Mouse (Mus musculus) layer of hippocampus, adult 9-11 months (tissue): ENCODE data around the gene Zfp503.
A peak's percentile ranks its signal among the peaks of the same experiment; 100 is the strongest.

Experiments used
- DNase-seq: peaks from one replicate; pipeline ENCODE4 v3.0.0; 2022

The Zfp503 gene

DNA sequence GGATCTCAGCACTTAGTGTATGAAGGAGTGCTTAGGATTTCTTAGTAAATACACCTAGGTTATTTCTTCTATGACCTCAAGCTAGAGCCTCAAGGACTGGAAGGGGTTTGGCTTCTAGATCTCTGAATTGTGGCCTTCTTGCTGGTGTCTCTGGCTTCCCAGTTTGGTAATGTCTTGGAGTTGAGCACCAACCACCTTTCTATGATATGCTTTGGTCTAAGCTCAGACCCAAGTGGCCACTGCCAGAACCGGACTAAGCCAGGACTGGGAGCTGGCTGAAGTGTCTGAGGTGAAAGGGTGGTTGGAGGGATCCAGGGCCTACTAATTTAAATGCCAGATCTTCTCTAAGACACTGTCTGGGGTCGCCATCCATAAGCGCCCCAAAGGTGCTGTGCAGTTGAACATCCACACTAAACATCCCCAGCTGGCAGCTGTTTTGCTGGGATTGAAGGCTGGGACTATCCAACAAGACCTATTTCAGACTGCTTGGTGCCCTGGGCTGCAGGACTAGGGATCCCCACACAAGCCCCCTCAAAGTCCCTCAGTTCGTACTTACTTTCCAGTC is 3.0 kb upstream of the Zfp503 start:
- DNase-seq, result no peak

DNA sequence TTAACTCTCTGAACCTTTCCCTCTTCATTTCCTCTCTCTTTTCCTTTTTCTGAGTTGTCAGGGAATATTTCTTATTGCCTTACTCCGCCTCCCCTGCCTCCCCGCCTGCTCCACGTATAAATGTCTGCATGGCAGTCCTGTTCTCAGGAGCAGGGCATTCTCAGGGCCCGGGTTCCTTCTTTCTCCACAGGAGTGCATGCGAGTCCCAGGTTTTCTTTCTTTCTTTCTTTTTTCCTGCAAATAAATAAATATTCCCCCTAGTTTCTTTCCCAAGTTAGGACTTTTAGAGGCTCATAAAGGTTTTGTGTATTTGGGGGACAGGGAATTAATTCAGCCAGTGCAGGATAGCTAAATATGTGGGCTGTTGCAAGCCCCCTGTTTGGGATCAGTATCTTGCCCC is 2.5 kb upstream of the Zfp503 start:
- DNase-seq, result no peak

DNA sequence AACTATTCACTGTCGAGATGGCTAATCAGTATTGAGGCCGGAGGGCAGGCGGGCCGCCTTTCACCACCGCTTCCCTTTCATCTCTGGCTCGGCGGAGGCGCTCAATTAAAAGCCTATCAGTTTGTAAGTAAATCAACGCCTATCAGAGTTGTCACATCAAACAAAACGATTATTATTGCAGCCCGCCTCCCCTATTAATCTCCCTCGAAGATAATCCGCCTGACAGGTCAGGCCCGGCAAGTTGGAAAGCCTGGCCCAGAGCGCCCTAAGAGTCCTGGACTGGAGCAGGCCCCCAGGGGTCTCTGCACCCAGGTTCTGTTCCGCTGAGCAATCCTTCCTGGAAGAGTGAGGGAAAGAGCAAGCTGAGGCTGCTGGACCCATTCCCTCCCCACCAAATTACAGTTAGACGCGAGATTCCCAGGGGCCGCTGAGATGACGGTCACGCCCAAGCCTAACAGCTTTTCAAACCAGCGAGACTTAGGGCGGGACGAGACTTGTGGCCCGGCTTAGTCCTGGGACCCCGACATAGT is 1.9 kb upstream of the Zfp503 start:
- no peak for DNase-seq

DNA sequence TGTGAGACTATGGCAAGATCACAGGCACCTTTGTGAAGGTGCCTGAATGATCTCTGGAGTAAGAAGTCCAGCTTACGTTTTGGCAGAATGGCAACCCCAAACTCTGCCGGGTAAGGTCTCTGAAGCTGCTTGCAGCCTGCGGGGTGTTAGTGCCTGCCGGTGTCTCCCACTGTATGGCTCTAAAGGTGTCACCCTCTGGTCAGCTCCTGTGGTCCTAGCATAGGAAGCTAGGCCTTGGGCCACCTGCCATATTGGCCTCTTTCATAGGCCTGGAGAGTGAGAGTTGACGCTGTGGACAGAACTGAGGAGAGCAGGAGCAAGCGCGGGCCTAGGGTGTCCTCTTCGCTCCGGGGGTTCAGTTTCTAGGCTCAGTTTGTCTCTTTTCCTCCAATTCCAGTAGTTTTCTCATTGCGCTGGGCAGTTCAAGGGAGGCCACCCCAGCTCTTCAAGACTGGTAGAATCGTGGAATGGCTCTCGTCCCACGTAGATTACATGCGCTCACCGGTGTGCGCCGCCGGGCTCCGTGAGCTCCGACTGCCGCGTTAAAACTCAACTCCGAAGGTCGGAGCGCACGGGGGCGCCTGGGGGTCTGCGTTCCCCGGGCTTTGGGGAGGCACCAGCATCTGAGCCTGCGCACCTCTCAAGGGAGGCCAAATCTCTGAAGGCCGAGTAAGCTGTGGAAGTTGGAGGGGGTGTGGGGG is 1.1 kb upstream of the Zfp503 start:
- DNase-seq, result no peak

DNA sequence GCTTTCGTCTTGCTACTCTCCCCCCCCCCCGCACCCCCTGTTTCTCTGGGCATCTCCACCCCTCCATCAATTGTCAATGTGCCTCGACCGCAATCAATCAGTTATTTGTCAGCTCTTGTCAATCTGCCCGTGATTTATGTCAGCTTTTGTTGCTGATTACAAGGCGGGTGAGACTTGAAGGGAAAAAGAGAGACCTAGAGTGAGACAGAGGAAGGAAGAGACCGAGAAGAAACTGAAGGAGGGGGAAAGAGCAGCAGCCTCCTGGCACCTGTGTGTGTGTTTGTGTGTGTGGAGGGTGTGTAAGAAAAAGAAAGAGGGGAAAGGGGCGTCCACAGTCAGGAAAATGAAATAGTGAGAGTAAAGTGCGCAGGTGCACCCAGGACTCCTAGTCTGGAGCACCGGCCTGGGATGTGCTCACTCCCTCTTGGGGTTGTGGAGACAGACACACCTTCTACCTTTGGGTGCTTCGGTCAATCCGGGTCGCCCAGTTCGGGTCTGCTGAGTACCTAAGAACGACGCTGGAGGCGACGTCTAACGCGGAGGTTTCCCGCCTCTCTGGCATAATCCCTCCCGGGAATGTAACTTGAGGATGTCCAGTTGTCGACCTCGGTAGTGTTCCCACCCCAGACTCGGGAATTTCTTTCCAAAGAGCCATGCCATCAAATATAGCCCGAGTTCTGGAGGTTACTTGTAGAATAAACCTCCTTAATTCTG is 667 bp downstream of the Zfp503 start:
- no peak for DNase-seq

DNA sequence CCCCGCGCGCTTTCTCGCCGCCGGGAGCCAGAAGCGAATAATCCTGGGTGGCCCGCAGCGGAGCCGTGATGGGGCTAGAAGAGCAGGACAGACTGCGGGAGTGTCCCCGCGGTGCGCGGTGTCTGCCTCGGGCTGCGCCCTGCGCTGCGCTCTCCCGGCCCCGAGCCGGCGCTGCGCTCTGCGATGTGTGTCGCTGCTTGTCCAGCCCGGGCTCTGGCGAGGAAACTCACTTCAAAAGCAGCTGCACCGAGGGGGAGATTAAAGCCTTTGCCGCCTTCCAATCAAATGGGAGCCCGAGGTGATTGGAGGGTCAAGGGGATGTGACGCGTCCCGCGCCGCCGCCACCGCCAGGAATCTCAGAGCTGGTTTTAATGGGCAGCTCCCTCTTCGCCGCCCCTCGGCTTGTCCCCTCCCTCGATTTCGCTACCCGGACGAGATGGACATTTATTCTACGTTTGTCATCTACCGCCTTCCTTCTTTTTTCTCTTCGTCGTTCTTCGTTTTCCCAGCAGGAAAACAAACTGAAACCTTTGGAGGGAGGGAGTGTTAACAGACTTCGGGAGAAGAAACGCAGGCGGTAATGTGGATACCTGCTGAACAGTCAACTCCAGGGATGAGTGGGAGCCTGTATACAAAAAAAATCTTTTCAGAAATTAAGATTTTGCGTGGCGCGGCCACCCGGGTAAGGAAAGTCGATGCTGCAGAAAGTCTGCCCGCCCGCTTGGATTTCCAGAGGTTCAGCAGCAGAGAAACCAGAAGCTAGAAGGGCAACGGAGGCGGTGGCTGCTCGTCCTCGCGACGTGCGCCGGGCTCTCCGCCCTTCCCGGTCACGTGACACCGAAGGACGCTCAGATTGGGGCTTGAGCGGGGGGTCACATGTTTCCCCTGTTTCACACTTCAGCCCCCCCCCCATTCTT is 1.5 kb downstream of the Zfp503 start:
- DNase-seq, result peak; percentile 96

DNA sequence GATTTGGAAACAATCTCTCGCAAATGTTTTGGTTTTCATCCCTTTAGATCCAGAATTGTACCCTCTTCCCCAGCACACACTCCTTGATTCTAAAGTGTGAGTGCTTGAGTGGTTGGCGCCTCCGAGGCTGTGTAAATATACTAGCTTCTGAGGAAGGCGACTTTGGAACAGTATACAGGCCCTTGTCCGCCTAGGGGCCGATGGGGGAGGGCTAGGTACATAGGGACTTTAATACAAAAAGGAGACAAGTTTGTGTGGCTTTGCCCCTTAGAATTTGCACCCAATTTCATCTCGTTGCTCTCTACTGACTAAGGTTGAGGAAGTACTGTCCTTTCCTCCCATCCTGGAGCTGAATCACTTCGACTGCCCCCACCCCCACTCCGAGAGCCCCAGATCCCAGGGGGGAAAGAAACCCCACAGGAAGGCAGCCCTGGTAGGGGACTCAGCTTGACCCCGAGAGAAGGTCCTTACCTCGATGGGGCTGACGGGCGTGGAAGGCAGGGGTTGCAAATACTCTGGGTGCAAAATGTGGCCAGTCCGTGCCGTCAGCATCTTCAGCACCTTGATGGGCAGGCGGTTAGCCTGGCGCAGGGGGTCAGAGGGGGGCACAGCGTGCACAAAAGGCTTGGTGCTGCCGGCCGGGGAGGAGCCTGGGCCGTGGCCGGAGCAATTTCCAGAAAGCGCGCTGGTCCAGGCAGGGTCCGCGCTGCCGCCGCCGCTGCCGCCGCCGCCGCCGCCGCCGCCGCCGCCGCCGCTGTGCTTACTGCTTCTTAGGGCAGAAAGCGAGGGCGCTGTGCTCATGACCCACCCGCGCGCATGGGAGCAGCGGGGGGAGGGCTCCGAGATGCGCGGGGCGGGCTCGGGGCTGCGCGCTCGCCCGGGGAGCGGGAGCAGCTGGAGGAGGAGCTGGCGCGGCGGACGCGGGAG is 2.4 kb downstream of the Zfp503 start:
- DNase-seq, result peak; percentile 38

DNA sequence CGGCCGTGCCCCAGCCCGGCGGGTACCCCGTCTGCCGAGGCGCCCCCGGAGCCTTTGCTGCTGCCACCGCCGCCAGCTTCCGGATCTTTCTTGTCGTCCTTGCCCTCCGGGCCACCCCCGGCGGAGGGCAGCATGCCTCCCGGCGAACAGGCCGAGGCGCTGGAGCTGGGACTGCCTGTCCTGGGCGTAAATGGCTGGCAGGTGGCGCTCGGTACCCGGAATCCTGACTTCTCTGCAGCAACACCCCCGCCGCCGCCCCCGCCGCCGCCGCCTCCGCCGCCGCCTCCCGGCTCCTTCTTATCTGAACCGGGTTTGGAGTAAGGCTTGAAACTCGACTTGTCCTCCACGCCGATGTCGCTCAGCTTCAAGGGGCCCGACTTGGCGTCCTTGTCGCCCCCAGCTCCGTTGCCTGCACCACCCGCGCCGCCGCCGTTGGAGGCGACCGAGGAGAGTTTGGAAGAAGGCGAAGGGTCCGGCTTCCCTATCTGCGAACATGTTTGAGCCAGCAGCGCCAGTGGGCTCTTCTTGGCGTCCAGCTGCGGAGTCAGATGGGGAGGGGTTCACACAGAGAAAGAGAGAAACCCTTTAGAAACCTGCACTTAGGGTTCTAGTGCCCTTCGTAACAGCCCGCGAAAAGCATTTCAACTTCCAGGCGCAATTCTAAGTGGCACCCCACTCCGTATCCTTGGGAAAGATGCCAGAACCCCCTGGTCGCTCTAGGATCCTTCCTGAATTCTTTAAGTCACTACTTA is 3.2 kb downstream of the Zfp503 start:
- peak; percentile 88 for DNase-seq

DNA sequence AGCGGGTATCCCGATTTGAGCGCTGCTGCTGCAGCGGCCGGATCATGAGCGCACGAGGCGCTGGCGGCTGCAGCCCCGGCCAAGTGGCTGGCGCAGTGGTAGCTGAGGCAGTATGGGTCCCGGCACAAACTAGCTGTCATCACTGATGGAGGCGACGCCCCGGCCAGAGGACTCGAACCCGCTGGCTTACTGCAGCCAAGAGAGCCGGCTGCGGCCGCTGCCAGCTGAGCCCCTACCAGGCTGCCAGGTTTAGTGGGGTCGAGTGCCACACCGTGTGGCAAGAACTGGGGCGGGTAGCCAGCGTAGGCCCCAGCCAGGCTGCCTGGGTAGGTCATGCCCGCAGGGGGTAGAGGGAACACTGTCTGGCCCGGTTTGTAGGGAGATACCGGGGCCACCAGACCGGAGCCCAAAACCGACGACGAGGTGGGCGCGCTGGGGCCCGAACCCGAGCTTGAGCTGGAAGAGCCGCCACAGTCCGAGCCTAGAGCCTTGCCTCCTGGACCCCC is 3.9 kb downstream of the Zfp503 start:
- no peak for DNase-seq

DNA sequence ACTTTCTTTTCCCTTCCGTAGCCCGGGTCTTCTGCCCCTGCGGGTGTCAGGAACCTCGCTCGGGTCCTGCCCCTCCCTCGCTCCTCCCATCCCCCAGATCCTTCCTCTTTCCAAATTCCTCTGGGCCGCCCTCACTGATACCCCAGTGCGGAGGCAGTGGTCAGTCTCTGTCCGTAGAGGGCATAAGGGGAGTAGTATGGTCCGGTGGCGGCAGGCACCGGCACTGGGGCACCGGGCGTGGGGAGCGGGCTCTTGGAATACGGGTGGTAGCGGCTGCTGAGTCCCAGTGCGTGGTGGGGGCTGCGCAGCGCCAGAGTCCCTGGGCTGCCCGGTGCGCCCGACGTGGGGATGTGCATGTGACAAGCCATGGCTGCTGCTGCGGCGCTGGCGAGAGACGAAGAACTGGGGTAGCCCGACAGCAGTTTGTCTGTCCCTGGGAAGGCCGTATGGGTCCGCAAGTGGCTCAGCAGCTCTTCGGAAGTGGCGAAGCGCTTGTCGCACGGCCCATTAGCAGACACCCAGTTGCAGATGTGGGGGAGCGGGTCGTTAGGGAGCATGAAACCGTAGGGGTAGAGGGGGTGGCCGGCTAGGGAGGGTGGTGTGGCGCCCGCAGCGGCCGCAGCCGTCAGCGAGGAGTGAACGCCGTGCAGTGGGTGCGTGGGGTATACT is 4.5 kb downstream of the Zfp503 start:
- DNase-seq, result peak; percentile 7

DNA sequence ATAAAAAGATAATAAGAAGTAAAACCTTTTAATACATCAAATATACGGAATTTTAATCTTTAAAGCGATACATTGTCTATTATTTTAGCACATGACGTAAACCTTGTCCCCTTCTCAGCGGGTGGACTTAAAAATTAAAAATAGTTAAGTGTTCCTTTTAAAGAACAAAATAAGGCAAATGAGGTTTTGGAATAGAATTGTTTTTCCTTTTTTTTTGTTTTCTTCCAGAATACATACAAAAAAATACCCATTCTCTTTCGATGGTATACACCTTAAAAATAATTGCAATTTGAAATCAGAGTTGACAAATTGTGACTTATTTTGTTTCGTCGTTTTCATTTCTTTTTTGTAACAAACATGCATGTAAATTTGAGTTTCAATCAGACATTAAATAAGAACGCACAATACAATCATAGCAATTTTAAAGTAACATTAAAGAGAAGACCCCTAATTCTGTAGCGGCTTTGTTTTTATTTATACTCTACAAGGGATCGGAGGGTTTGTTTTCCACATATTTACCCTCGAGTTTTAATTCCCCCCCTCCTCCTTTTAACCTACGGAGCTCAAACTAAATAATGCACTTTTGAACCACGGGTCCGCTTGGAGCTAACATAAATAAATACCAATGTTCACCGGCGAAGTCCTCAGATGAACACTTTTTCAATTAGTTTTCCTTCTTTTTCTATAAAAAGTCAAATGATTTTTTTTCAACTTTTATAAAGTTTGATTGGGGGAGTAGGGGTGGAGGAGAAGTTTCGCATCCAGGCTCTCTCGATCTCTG is 5.3 kb downstream of the Zfp503 start:
- no peak for DNase-seq

DNA sequence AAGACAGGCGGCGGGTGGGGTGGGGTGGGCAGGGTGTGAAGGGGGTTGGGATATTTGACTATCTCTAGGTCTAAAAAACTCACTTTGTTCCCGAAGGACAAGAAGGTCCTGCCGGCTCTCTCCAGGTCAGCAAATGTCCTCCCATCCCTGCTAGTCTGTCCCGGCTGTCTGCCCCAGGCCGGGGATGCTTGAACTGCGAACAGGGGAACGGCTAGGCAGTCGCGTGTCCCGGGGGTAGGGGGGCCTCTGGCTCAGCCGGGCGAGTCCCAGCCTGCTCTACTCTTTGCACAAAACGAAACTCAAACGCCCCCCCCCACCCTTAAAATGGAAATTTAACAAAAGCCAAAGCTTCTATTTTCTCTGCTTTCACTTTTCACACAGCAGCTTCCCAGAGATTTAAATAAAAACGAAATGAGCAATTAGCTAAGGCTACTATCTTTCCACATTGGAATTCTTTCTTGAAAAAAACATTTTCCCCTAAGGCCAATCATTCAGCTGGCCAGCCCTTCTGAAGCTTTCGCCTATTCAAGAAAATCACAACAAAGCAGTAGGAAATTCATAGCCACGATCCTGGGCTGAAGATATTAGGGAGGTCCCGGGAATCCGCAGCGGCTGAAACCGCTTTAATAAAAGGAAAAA is 6.0 kb downstream of the Zfp503 start:
- DNase-seq, result no peak

DNA sequence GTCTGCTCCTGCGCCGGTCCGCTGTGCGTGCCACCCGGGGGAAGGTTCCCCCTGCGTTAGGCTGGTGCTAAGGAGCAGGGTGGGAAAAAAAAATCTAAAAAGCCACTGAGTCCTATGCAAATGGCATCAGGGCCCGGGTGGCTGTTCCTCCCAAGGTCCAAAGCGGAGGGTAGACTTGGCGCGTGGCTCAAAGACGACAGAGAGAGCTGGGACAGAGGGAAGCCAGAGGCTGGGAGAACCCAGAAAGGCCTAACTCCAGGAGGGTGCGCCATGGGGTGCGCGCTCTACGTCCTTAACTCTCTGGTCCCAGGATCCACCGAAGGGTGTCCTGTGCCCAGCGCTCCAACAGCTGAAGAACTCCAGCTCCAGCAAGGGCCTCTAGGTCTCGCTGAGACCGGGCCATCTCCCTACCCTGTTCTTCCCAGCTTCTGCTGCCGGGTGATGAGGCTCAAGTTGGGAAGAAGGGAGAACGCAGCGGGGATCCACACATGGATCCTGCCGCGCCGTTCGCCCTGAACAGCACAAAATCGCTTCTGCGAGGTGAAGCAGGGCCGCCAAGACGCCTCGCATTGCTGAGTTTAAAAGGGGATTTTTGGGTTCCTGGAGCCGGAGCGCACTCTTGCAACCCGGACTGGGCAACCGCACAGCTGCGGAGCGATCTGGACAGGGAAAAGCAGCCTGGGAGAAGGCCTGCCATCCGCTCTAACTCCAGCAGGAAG is 6.7 kb downstream of the Zfp503 start:
- no peak for DNase-seq

DNA sequence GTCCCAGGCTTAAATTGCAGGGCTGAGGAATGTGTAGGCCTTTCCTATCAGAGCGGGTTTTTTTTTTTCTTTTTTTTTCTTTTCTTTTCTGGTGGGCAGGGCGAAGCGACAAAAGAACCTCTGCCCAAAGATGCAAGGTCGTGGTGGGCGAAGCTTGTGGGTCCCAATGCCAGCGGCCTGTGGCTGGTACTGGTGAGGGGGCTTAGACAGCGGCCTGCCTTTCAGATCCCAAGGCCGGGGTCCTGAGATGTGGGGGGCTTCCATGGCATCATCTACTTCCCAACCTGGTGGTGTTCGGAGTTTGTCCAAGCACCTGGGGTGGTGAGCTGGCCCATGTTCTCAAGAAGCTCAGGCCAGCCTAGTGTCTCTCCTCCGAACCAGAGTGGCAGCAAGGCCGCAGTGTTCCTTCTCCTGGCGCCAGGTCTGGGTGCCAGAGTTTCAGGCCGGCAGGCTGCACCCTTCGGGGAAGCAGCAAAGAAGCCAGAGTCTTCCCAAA is 7.3 kb downstream of the Zfp503 start:
- DNase-seq, result no peak

DNA sequence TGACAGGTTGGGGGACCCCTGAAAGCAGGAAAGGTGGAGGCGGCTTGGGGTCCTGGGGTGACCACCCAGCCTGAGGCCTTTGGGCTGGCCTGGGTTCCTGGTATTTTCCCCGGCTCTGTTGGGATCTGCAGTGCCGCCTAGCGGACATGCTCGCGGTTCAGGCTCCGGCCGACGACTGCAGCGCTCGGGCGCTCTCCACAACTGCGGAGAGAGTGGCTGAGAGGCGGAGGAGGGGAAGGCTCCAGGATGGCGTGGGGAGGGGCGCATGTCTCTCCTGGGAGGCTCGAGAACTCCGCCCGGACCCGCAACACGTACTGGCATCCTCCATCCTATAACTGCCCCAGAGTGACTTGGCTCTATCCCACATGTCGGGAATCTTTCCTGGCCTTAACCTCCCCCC is 7.9 kb downstream of the Zfp503 start:
- DNase-seq, result peak; percentile 52

DNA sequence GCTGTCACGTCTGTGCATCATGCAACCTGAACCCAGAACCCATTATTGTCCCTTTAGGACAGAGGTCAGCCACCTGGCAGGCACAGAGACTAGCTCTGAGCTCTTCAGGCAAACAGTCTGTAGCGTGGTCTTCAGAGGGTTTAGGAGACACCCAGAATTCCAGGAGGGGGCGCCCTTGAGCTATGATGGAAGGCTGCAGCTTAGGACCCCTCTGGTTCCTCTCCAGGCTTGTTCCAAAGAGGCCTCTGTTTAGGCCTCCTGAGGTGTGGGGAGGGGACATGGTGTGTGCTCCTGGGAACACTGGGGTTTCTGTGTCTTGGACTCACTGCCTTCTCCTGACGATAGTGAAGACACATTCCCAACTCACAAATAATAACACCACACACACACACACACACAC is 20.4 kb downstream of the Zfp503 start:
- peak; percentile 61 for DNase-seq

DNA sequence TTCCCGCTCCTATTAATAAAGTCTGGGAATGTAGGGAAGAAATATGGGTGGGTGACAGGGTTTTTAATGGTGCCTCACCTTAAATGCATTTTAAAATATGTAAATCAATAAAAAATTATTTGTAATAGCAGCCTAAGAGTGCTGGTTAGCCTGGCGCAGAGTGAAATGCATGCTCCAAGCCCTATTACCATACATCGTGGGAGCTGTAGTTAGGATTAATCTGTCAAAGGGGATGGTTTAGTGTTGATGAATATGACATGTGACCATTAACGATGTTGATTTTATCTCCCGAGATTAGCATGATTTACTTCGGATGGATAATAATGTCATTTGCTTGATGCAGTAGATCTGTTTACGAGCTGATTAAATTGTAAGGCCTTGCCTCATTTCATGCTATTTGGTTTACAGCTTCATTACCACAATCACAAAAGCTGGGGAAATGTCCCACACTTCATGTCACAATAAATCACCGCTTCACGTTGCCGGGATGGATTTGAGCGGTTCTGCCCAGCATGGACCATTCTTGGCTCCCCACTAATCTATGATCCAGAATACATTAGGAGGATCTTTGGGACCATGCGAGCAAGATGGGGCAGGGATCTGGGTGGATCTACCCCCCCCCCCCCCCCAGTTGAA is 21.9 kb downstream of the Zfp503 start:
- no peak for DNase-seq

DNA sequence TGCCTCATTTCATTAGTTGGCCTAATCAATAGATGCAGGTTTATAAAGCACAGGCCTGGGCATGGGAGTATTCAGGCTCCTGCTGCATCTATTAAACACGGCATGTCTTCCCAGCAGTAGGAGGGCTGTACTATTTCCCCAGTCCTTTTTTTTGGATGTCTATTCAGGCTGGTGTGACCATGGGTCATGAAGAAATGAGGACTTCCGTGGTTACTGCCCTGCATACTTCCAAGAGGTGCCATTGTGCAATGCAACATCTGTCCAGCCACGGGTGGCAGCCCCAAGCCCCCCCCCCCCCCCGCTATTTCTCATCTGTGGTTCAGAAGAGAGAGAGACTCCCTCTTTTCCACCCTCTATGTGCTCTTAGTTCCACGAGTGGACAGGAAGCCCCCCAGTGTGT is 23.1 kb downstream of the Zfp503 start:
- no peak for DNase-seq
